Mouse (Mus musculus) cerebellum, adult (tissue): ENCODE measurements at regions not wholly inside any gene's neighbourhood (a gene's known extent, or its start where the extent isn't known, plus 50 kb on each side); places are given as distances from the start of the nearest gene placed in this dataset.

Experiments used
- ATAC-seq: cut with Nextera tagmentation; 2 replicates; pipeline ENCODE4 v1.9.2; 2017; ENCODE audit warnings: mild to moderate bottlenecking, moderate library complexity, mixed read lengths; ENCODE audit not compliant: insufficient number of reproducible peaks, low FRiP score, low TSS enrichment

DNA sequence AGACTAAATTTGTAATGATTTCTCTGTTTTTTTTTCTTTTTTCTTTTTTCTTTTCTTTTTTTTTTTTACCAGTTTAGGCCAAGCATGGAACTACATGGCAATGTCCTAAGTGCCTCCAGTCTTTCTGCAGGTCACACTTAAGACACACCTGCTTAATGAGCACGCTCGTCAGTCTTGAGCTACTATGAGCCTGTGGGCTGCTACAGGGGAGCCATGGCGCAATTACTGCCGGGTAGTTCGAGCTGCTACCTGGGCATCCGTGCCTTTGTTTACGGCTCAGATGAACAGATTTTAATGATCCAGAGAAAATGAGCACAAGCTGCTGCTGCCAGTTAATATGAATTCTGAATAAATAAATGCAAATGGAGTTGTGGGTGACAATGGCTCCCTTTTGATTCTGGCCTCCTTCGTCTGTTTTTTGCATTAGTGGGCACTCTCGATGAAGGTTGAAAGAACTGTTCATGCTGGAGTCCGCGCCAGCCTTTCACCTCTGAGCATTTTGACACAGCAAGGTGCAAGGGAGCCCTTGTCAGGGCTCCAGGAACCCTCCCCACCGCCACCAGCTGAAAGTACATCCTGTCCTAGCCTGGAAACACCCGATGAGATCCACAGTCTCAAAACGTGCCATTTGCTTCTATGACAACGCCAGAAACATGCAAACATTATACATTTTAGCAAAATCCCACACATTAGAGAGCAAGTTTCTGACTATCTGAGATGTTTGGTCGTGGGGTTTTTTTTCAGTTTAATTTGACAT, 81.3 kb upstream of the 1700025G04Rik start:
- ATAC-seq, result peak; percentile 59; the same call in 1 of the 2 replicates

DNA sequence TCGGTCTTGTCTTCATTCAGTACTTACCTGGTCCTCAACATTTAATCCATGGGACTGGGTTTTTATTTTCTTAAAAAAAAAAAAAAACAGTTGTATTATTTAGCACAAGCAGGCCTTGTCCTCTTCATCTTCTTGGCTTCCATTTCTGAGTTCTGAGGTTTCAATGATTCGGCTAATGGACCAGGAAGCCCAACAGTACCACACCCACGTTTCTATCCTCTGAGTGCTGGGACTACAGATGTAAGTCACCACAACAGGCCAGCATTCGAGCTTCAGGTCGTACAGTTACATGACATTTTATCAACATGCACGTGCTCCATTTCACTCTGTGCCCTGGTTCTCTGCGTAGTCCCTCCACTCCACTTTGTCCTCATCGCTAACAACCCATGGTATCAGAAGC, 80.7 kb upstream of the 1700025G04Rik start:
- ATAC-seq, result no peak

DNA sequence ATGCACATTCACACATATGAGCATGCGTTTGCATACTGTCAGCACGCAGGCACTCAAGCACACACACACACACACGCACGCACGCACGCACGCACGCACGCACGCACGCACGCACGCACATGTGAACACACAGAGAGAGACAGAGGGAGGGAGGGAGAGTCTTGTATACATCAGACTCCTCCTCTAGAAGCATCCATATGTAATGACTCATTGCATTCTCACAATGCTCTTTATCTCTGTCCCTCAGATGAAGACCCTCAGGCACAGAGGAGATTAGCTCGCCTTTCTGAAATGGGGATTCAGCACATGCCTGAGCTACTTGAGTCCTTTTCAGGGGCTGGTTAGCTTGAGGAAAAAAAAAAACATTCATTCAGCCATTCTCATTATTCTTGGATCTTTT, 79.6 kb upstream of the 1700025G04Rik start:
- no peak for ATAC-seq

DNA sequence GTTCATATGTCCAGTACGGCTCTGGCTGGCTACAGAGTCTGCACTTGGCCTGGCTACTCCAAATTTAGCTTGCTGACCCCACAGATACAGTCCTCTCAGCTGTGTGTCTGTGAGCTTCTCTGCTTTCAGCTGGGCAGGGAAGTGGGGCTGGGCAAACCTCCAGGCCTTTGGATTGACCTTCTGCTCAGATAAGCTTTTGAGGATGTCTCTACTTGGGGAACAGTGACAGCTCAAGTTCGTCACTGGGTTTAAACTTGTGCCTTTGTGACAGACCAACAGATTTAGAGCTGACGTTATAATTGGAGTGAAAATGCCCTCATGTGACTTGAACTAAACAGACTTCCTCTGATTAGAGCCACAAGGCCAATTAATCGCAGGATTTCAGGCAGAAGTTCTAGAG, 78.4 kb upstream of the 1700025G04Rik start:
- ATAC-seq, result no peak

DNA sequence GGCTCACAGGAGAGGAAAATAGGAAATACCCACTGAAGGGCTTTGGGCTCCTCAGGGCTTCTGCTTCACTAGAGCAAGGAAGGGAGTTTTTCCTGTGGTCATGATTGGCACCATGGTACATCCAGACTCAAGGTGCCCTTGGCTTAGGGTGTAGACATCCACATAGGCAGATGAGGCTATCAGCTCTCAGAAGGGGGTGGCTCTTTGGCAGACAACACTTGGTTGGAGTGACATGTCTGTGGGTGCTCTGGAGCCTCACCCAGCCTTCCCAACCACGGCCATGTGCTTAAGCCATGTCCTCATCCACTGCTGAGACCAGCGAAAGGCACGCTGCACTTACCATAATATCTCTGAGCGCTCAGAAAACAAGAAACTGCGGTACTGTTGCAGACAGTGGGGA, 77.8 kb upstream of the 1700025G04Rik start:
- ATAC-seq, result no peak

DNA sequence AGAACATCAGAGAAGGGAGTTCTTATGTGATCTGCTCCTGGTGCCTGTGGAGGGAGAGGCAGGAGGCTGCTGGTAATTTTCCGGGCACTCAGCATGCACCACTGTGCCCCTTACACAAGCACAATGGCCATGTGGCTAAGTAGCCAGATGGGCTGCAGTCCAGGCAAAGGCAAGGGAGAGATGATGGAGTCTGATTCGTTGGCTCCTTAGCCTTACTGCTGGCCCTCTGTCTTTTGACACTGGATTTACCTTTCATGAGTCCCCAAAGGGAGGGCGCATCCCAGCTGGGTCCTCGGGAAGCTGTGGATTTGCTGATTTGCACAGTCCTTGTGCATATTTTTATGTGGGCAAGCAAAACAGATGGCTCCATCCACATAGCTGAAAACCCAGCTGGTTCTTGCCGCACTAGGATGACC, 75.6 kb upstream of the 1700025G04Rik start:
- peak; percentile 91 for ATAC-seq

DNA sequence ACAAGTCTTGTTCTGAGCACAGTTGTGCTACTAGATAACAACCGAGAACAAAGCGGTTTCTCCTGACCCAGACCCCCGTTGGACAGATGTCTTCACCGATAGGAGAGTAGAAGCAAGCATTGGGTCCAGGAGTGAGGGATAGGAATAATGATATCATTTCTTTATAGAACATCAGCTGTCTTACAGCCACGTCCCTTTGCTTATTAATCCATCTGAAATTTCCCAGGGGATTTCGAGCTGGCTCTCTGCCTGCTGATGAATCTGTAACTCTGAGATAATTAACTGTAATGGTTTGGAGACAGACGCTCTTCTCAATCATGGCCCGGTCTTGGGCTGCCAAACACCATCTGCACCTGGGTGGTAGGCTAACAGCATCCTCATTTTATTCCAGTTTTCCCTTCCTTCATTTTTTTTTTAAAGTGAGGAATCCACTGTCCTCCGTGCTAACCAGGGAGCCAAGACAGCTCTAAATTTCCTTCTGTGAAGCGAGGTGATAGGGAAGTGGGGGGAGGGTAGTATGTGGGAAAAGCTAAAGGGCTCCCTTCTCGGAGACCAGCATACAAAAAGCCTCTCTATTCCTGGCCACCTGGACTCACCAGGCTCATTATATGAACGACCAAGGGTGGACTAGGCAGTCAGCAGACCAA, 75.0 kb upstream of the 1700025G04Rik start:
- no peak for ATAC-seq

DNA sequence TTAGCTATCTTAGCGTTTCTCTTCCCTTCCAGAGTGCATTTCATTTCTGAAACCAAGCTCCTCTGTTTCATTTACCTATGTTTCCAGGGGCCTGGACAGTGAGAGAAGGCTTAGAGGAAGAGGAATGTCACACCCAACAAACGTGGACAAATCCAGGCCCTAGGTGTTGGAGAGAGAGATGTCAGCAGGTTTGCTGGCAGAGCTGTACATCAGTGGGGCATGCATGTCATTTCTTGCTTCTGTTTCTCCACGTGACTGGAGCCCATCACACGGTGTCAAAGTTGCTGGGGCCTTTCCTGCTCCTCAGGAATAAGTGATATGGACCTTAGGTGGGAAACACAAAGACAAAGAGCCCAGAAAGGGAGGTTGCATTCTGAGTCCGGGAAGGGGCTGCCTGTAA, 74.3 kb upstream of the 1700025G04Rik start:
- ATAC-seq, result no peak

DNA sequence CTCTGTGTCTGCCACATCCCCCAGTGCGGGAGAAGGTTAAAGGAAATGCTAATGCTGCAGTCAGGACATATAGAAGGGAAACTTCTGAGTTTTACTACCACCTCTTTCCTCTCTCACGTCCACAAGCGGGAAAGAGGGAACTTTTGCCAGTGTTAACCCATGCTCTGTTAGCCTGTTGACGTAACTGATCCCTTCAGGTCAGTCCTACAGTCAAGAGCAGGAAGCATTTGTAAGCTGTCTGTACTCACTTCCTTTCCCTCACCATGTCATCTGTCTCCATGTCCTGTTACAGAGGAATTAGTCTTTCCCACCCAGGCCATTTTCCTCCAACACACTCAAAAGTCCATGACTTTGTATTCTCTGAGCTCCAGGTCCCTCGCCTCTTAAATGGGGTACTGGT, 62.5 kb upstream of the 1700025G04Rik start:
- ATAC-seq, result no peak

DNA sequence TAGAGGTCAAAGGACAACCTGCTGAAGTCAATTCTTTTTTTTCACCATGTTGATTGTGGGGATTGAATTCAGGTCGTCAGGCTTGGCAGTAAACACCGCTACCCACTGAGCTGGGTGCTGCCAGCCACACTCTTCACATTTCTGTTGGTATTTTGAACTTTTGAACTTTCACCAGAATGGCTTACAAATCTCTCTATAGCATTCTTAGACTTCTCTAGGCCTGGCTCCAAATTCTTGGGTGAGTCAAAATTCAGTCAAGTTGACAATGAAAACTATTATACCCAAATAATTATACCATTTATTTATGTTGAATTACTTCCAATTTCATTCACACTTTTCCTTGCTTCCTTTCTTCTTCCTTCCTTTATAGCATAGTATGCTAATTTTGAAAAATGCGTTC, 58.8 kb upstream of the 1700025G04Rik start:
- ATAC-seq, result no peak

DNA sequence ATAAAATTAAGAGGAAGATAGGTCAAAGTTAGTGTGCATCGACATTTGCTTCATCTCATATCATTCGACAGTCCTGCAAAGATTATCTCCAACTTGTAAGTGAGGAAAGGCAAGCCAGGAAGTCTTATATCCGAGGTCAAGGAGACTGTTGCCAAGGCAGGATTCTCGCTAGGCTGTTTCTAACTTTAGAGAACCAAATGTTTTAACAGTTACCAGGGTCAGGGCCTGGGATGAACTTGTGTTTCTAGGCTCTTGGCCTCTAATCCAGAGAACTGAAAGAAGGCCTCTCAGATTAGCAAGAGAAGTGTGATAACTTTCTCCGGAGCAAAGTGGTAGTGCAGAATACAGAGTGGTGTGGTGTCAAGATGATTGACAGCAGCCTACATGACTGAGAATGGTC, 50.2 kb upstream of the 1700025G04Rik start:
- ATAC-seq, result no peak
